Mouse (Mus musculus) heart, embryonic 11.5 days (tissue): ENCODE measurements around the gene Ugt1a9. TPM values are rescaled to one million over a fixed set of nuclear protein-coding genes. Genes with fewer than 3 reads are reported as not detected.

Source experiments
- ATAC-seq: fragments of 200-750 bp; cut with Nextera tagmentation; replicated peaks from 2 replicates; pipeline ENCODE4 v1.8.0; 2017; ENCODE audit warnings: moderate library complexity; ENCODE audit not compliant: insufficient number of reproducible peaks, low FRiP score, low TSS enrichment
- H3K27ac ChIP-seq: fragments of 300-500 bp; sonication (generic); 2 replicates; pipeline ENCODE4 v1.5.1; 2014; ENCODE audit warnings: mild to moderate bottlenecking, low read depth, low read length
- H3K27me3 ChIP-seq: fragments of 300-500 bp; sonication (generic); 2 replicates; pipeline ENCODE4 v1.6.1; 2014; ENCODE audit warnings: mild to moderate bottlenecking, low read length, mixed read lengths; ENCODE audit not compliant: control insufficient read depth, insufficient read depth
- H3K36me3 ChIP-seq: fragments of 300-500 bp; sonication (generic); 2 replicates; pipeline ENCODE4 v1.6.1; 2014; ENCODE audit warnings: mild to moderate bottlenecking, low read length, moderate library complexity, mixed read lengths; ENCODE audit not compliant: control insufficient read depth, insufficient read depth
- H3K4me1 ChIP-seq: fragments of 300-500 bp; sonication (generic); 2 replicates; pipeline ENCODE4 v1.6.1; 2014; ENCODE audit warnings: low read length; ENCODE audit not compliant: control insufficient read depth, insufficient read depth
- H3K4me2 ChIP-seq: fragments of 300-500 bp; sonication (generic); 2 replicates; pipeline ENCODE4 v1.6.1; 2014; ENCODE audit warnings: mild to moderate bottlenecking, moderate library complexity
- H3K4me3 ChIP-seq: fragments of 300-500 bp; sonication (generic); 2 replicates; pipeline ENCODE4 v1.5.1; 2014; ENCODE audit warnings: low read depth, low read length
- H3K9ac ChIP-seq: fragments of 300-500 bp; sonication (generic); 2 replicates; pipeline ENCODE4 v1.6.1; 2014; ENCODE audit warnings: mild to moderate bottlenecking, low read depth, low read length, moderate library complexity
- H3K9me3 ChIP-seq: fragments of 300-500 bp; sonication (generic); replicated peaks from 2 replicates; pipeline ENCODE4 v1.6.1; 2016; ENCODE audit warnings: low read length; ENCODE audit not compliant: control insufficient read depth
- WGBS: fragments of 180-500 bp; shearing (Covaris S2); extraction: QIAGEN DNeasy Blood & Tissue Kit; methylation state at CpG from one replicate; pipeline ENCODE4 v1.1.7; 2014; ENCODE audit not compliant: insufficient replicate concordance; 5-methylcytosine and 5-hydroxymethylcytosine counted together
- polyA plus RNA-seq: library from polyadenylated mRNA; unstranded; fragments of >200 nt; fragmentation: Nextera tagmentation; extraction: Ambion mirVana; gene quantifications from 2 replicates; pipeline ENCODE4 v1.2.1, GENCODE M21; 2014

The Ugt1a9 gene
- polyA plus RNA-seq, 1 experiment from 2014 or later, result not detected

GRCm38 (mm10) chr1:88235046-88235893 lies 164.7 kb downstream of the Ugt1a9 start:
- WGBS, result 58% methylated on average over 11 of the region's 11 CpGs
- no peak for ATAC-seq
- Histone ChIP-seq H3K27me3 (no peaks in the 10 kb centered on the region), H3K4me2 (no peak overlapping the region), H3K36me3 (no peaks in the 10 kb centered on the region), H3K9me3 (peaks cover 97% of the 10 kb centered on the region), H3K9ac (no peak overlapping the region), H3K4me1 (no peaks in the 10 kb centered on the region), H3K27ac (no peak overlapping the region), H3K4me3 (no peak overlapping the region)

GRCm38 (mm10) chr1:88235894-88236415 lies 165.4 kb downstream of the Ugt1a9 start:
- no peaks in the 10 kb centered on the region for H3K36me3 ChIP-seq
- WGBS, result 55% methylated on average over 4 of the region's 4 CpGs
- H3K9me3 ChIP-seq, result peaks cover 97% of the 10 kb centered on the region
- H3K4me3 ChIP-seq, result no peak overlapping the region
- ATAC-seq, result no peak
- no peak overlapping the region for H3K9ac ChIP-seq
- no peak overlapping the region for H3K4me2 ChIP-seq
- no peak overlapping the region for H3K27ac ChIP-seq
- no peaks in the 10 kb centered on the region for H3K4me1 ChIP-seq
- no peaks in the 10 kb centered on the region for H3K27me3 ChIP-seq

- H3K36me3 ChIP-seq, result no peaks in the 10 kb centered on the region
- ATAC-seq, result no peak
- H3K4me2 ChIP-seq, result no peak overlapping the region
- no peak overlapping the region for H3K4me3 ChIP-seq
- no peak overlapping the region for H3K9ac ChIP-seq
- H3K9me3 ChIP-seq, result peaks cover 91% of the 10 kb centered on the region
- no peak overlapping the region for H3K27ac ChIP-seq
- WGBS, result 69% methylated on average over 5 of the region's 5 CpGs
- H3K4me1 ChIP-seq, result no peaks in the 10 kb centered on the region
- H3K27me3 ChIP-seq, result no peaks in the 10 kb centered on the region
These were observed 166.7 kb downstream of the Ugt1a9 start for GRCm38 (mm10) chr1:88237311-88237710.

- Histone ChIP-seq H3K9me3 (peaks cover 90% of the 10 kb centered on the region), H3K27ac (no peak overlapping the region), H3K4me1 (no peaks in the 10 kb centered on the region), H3K4me3 (no peak overlapping the region), H3K27me3 (no peaks in the 10 kb centered on the region), H3K36me3 (no peaks in the 10 kb centered on the region), H3K9ac (no peak overlapping the region), H3K4me2 (no peak overlapping the region)
- ATAC-seq, result 0 out of 2 replicates have a peak, but pooled peaks have one; percentile 11
- 72% methylated on average over 6 of the region's 6 CpGs for whole genome bisulfite sequencing
These were observed 168.2 kb downstream of the Ugt1a9 start for GRCm38 (mm10) chr1:88238771-88239170.

- Histone ChIP-seq H3K27me3 (no peaks in the 10 kb centered on the region), H3K4me3 (no peak overlapping the region), H3K9me3 (peaks cover 90% of the 10 kb centered on the region), H3K27ac (no peak overlapping the region), H3K4me1 (no peaks in the 10 kb centered on the region), H3K4me2 (no peak overlapping the region), H3K36me3 (no peaks in the 10 kb centered on the region), H3K9ac (no peak overlapping the region)
- WGBS, result 65% methylated on average over 5 of the region's 5 CpGs
- no peak for ATAC-seq
These were observed 169.5 kb downstream of the Ugt1a9 start for GRCm38 (mm10) chr1:88240072-88240471.

GRCm38 (mm10) chr1:88240579-88240978 lies 170.0 kb downstream of the Ugt1a9 start:
- ATAC-seq, result peak; percentile 4; the same call in 1 of the 2 replicates
- Histone ChIP-seq H3K9ac (no peak overlapping the region), H3K27me3 (no peaks in the 10 kb centered on the region), H3K9me3 (peaks cover 90% of the 10 kb centered on the region), H3K4me1 (no peaks in the 10 kb centered on the region), H3K36me3 (no peaks in the 10 kb centered on the region), H3K4me2 (no peak overlapping the region), H3K27ac (no peak overlapping the region), H3K4me3 (no peak overlapping the region)
- 68% methylated on average over 4 of the region's 4 CpGs for WGBS

- Histone ChIP-seq H3K36me3 (no peaks in the 10 kb centered on the region), H3K9me3 (peaks cover 93% of the 10 kb centered on the region), H3K4me3 (no peak overlapping the region), H3K4me2 (no peak overlapping the region), H3K4me1 (no peaks in the 10 kb centered on the region), H3K27me3 (no peaks in the 10 kb centered on the region), H3K9ac (no peak overlapping the region), H3K27ac (no peak overlapping the region)
- 56% methylated on average over 5 of the region's 5 CpGs for WGBS
- no peak for ATAC-seq
These were observed 173.3 kb downstream of the Ugt1a9 start for GRCm38 (mm10) chr1:88243861-88244260.

- no peak for ATAC-seq
- Histone ChIP-seq H3K4me2 (no peak overlapping the region), H3K27ac (no peak overlapping the region), H3K4me1 (no peaks in the 10 kb centered on the region), H3K36me3 (no peaks in the 10 kb centered on the region), H3K9ac (no peak overlapping the region), H3K27me3 (no peaks in the 10 kb centered on the region), H3K9me3 (peaks cover 93% of the 10 kb centered on the region), H3K4me3 (no peak overlapping the region)
- 69% methylated on average over 6 of the region's 6 CpGs for WGBS
These were observed 175.3 kb downstream of the Ugt1a9 start for GRCm38 (mm10) chr1:88245881-88246280.
